13 mouse cellular contexts compared by ENCODE assay signal in the genomic region with DNA sequence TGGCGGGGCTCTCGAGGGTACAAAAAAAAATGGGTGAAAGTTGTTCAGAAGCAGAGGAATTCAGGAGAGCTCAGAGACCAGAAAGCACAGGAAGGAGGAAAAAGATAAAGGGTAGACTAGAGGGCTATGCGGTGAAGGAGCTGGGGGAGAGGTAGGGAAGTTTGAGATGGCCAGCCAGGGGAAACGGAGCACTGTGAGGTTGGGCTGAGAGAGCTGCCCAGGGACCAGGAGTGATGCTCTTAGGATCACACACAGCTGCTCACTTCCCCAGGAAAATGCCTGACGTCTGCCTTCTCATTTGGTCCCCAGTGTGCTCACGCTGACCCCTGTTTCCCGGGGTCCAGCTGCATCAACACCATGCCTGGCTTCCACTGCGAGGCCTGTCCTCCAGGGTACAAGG. TPM values are rescaled to one million over a fixed set of nuclear protein-coding genes. Genes with fewer than 3 reads are reported as not detected.
DNase-seq lines count a peak whose midpoint lies in the region; ATAC-seq lines count a peak whose summit lies in the region.
"Had no signal": no experiment of that assay in that cellular context is flagged by ENCODE, and none has a peak within 500 bp of the region (broad histone marks: within the 10 kb centered on the region; RNA-seq: fewer than 3 reads in every experiment).

No protein-coding gene starts in this region.

- no peak overlapping the region for H3K9ac ChIP-seq in heart, embryonic 13.5 days
- H3K9ac ChIP-seq in lung, embryonic 16.5 days (ENCODE audit: low read length), result peak overlapping the region; percentile 8; the same call in 1 of the 2 replicates
- H3K9ac ChIP-seq in embryonic facial prominence, embryonic 13.5 days, result 0 out of 2 replicates have a peak overlapping the region, but pooled peaks have one; percentile 40
- H3K9ac ChIP-seq in limb, embryonic 13.5 days, result 0 out of 2 replicates have a peak overlapping the region, but pooled peaks have one; percentile 8

- no peak for DNase-seq in heart, adult 11 months
- DNase-seq in lung, adult 18-20 months, result no peak
- DNase-seq: cerebellum, adult 18-20 months; heart, postnatal 10 days; kidney, adult 8-10 months; lung, adult 2 months; thymus, postnatal 14 days had no signal

- H3K4me1 ChIP-seq in heart, embryonic 13.5 days, result peaks cover 26% of the 10 kb centered on the region
- peaks cover 26% of the 10 kb centered on the region for H3K4me1 ChIP-seq in lung, embryonic 16.5 days (replicated peaks; ENCODE audit: control insufficient read depth, insufficient read depth, low read length)
- peaks cover 16% of the 10 kb centered on the region for H3K4me1 ChIP-seq in embryonic facial prominence, embryonic 13.5 days
- peaks cover 17% of the 10 kb centered on the region for H3K4me1 ChIP-seq in limb, embryonic 13.5 days

- no peak overlapping the region for H3K4me2 ChIP-seq in heart, embryonic 13.5 days
- H3K4me2 ChIP-seq in lung, embryonic 16.5 days (ENCODE audit: low read depth, low read length), result no peak overlapping the region; the same call in 1 of the 2 replicates
- no peak overlapping the region for H3K4me2 ChIP-seq in embryonic facial prominence, embryonic 13.5 days
- H3K4me2 ChIP-seq in limb, embryonic 13.5 days (replicated peaks), result no peak overlapping the region

- no peak overlapping the region for H3K4me3 ChIP-seq in heart, embryonic 13.5 days
- H3K4me3 ChIP-seq in lung, embryonic 16.5 days (ENCODE audit: low read length), result no peak overlapping the region
- no peak overlapping the region for H3K4me3 ChIP-seq in embryonic facial prominence, embryonic 13.5 days
- no peak overlapping the region for H3K4me3 ChIP-seq in limb, embryonic 13.5 days

- no peaks in the 10 kb centered on the region for H3K9me3 ChIP-seq in heart, embryonic 13.5 days
- no peaks in the 10 kb centered on the region for H3K9me3 ChIP-seq in lung, embryonic 16.5 days (ENCODE audit: control insufficient read depth, low read length)
- H3K9me3 ChIP-seq in embryonic facial prominence, embryonic 13.5 days, result no peaks in the 10 kb centered on the region
- no peaks in the 10 kb centered on the region for H3K9me3 ChIP-seq in limb, embryonic 13.5 days

- no peak for ATAC-seq in heart, embryonic 13.5 days (ENCODE audit: extremely low read depth, insufficient number of reproducible peaks, low FRiP score, low TSS enrichment)
- ATAC-seq in lung, embryonic 16.5 days (ENCODE audit: low read depth), result peak; percentile 26
- no peak for ATAC-seq in embryonic facial prominence, embryonic 13.5 days (ENCODE audit: insufficient number of reproducible peaks, insufficient read depth, low FRiP score, low TSS enrichment, low read depth)
- no peak for ATAC-seq in limb, embryonic 13.5 days (ENCODE audit: low FRiP score, low read depth)
- ATAC-seq in cerebellum, adult (ENCODE audit: insufficient number of reproducible peaks, low FRiP score, low TSS enrichment), result no peak
- ATAC-seq: CD4-positive, CD25-positive, alpha-beta regulatory T cell, adult 4 months had no signal

- peaks cover 7% of the 10 kb centered on the region; the same call in 1 of the 2 replicates for H3K36me3 ChIP-seq in heart, embryonic 13.5 days
- H3K36me3 ChIP-seq in lung, embryonic 16.5 days (ENCODE audit: control insufficient read depth, insufficient read depth, low read length), result peaks cover 4% of the 10 kb centered on the region; the same call in 1 of the 2 replicates
- H3K36me3 ChIP-seq in embryonic facial prominence, embryonic 13.5 days, result peaks cover 45% of the 10 kb centered on the region
- H3K36me3 ChIP-seq in limb, embryonic 13.5 days, result peaks cover 60% of the 10 kb centered on the region

- 0 out of 2 replicates have a peak, but pooled peaks cover 3% of the 10 kb centered on the region for H3K27me3 ChIP-seq in heart, embryonic 13.5 days (replicated peaks)
- H3K27me3 ChIP-seq in lung, embryonic 16.5 days (ENCODE audit: control insufficient read depth, insufficient read depth, low read depth, low read length), result no peaks in the 10 kb centered on the region
- H3K27me3 ChIP-seq in embryonic facial prominence, embryonic 13.5 days, result no peaks in the 10 kb centered on the region
- no peaks in the 10 kb centered on the region for H3K27me3 ChIP-seq in limb, embryonic 13.5 days

- 26% methylated on average over 8 of the region's 8 CpGs for WGBS in heart, embryonic 13.5 days
- 14% methylated on average over 8 of the region's 8 CpGs for WGBS in lung, embryonic 16.5 days
- WGBS in embryonic facial prominence, embryonic 13.5 days, result 49% methylated on average over 8 of the region's 8 CpGs
- 44% methylated on average over 8 of the region's 8 CpGs for WGBS in limb, embryonic 13.5 days

- peak overlapping the region; percentile 48 for H3K27ac ChIP-seq in heart, embryonic 13.5 days (replicated peaks)
- peak overlapping the region; percentile 86 for H3K27ac ChIP-seq in lung, embryonic 16.5 days (ENCODE audit: low read length)
- H3K27ac ChIP-seq in embryonic facial prominence, embryonic 13.5 days, result no peak overlapping the region
- H3K27ac ChIP-seq in limb, embryonic 13.5 days, result no peak overlapping the region

RNA-seq across cellular contexts. Expression of a gene that starts 4.6 kb away (rescaled TPM):
- 15.6 and 16.2 TPM in 2 replicates for polyA plus RNA-seq in heart, embryonic 13.5 days (2015; fragmentation: Nextera tagmentation; extraction: Ambion mirVana)
- polyA plus RNA-seq in lung, embryonic 16.5 days (2015; fragmentation: Nextera tagmentation; extraction: Ambion mirVana), result 57.7 and 65.4 TPM in 2 replicates
- polyA plus RNA-seq in embryonic facial prominence, embryonic 13.5 days (2015; fragmentation: Nextera tagmentation; extraction: Ambion mirVana), result 42.0 and 48.1 TPM in 2 replicates
- polyA plus RNA-seq in limb, embryonic 13.5 days (2015; fragmentation: Nextera tagmentation; extraction: Ambion mirVana), result 63.7 and 69.8 TPM in 2 replicates

RNA-seq across cellular contexts. Expression of a gene that starts 7.3 kb away (rescaled TPM):
- 125 and 126 TPM in 2 replicates for polyA plus RNA-seq in heart, embryonic 13.5 days (2015; fragmentation: Nextera tagmentation; extraction: Ambion mirVana)
- 174 and 188 TPM in 2 replicates for polyA plus RNA-seq in lung, embryonic 16.5 days (2015; fragmentation: Nextera tagmentation; extraction: Ambion mirVana)
- 182 and 212 TPM in 2 replicates for polyA plus RNA-seq in embryonic facial prominence, embryonic 13.5 days (2015; fragmentation: Nextera tagmentation; extraction: Ambion mirVana)
- polyA plus RNA-seq in limb, embryonic 13.5 days (2015; fragmentation: Nextera tagmentation; extraction: Ambion mirVana), result 202 and 205 TPM in 2 replicates

RNA-seq across cellular contexts. Expression of a gene that starts 9.3 kb away (rescaled TPM):
- 0.59 and 1.1 TPM in 2 replicates for polyA plus RNA-seq in heart, embryonic 13.5 days (2015; fragmentation: Nextera tagmentation; extraction: Ambion mirVana)
- 151 and 162 TPM in 2 replicates for polyA plus RNA-seq in lung, embryonic 16.5 days (2015; fragmentation: Nextera tagmentation; extraction: Ambion mirVana)
- polyA plus RNA-seq in embryonic facial prominence, embryonic 13.5 days (2015; fragmentation: Nextera tagmentation; extraction: Ambion mirVana), result 1.5 and 1.6 TPM in 2 replicates
- 0.64 and 1.1 TPM in 2 replicates for polyA plus RNA-seq in limb, embryonic 13.5 days (2015; fragmentation: Nextera tagmentation; extraction: Ambion mirVana)

RNA-seq across cellular contexts. Expression of a gene that starts 16.8 kb away (rescaled TPM):
- polyA plus RNA-seq in heart, embryonic 13.5 days (2015; fragmentation: Nextera tagmentation; extraction: Ambion mirVana), result 32.7 and 34.8 TPM in 2 replicates
- 46.4 and 47.1 TPM in 2 replicates for polyA plus RNA-seq in lung, embryonic 16.5 days (2015; fragmentation: Nextera tagmentation; extraction: Ambion mirVana)
- 34.7 TPM in 2 replicates for polyA plus RNA-seq in embryonic facial prominence, embryonic 13.5 days (2015; fragmentation: Nextera tagmentation; extraction: Ambion mirVana)
- polyA plus RNA-seq in limb, embryonic 13.5 days (2015; fragmentation: Nextera tagmentation; extraction: Ambion mirVana), result 35.6 and 40.2 TPM in 2 replicates

RNA-seq across cellular contexts. Expression of a gene that starts 26.2 kb away (rescaled TPM):
- 216 and 229 TPM in 2 replicates for polyA plus RNA-seq in heart, embryonic 13.5 days (2015; fragmentation: Nextera tagmentation; extraction: Ambion mirVana)
- 304 and 314 TPM in 2 replicates for polyA plus RNA-seq in lung, embryonic 16.5 days (2015; fragmentation: Nextera tagmentation; extraction: Ambion mirVana)
- polyA plus RNA-seq in embryonic facial prominence, embryonic 13.5 days (2015; fragmentation: Nextera tagmentation; extraction: Ambion mirVana), result 300 and 361 TPM in 2 replicates
- 332 and 333 TPM in 2 replicates for polyA plus RNA-seq in limb, embryonic 13.5 days (2015; fragmentation: Nextera tagmentation; extraction: Ambion mirVana)

Comparison
In these comparisons a context has a peak if more than half of its experiments do, and no peak if none do; other contexts are left out.
1. H3K27ac ChIP-seq: peak in heart, embryonic 13.5 days (single experiment) and lung, embryonic 16.5 days (single experiment); none in embryonic facial prominence, embryonic 13.5 days (single experiment) and limb, embryonic 13.5 days (single experiment).
2. RNA of a gene that starts 9.3 kb away (polyA plus RNA-seq): 151 to 162 TPM in lung, embryonic 16.5 days; 1.5 to 1.6 TPM in embryonic facial prominence, embryonic 13.5 days, 0.59 to 1.1 TPM in heart, embryonic 13.5 days and 0.64 to 1.1 TPM in limb, embryonic 13.5 days; every median in the first group is over 10 times any median in the second.